Mouse (Mus musculus): ENCODE measurements around the gene Smn1. TPM values are rescaled to one million over a fixed set of nuclear protein-coding genes. Genes with fewer than 3 reads are reported as not detected.

The Smn1 gene
- polyA plus RNA-seq, 1 experiment from 2014 or later: 86.8 TPM

Other genes with a start within 250 kb of the Smn1 start
- 36.2 and 39.3 TPM in 2 replicates for gene Cartpt, start 223.8 kb upstream of the Smn1 start, polyA plus RNA-seq (2014; fragmentation: Nextera tagmentation; extraction: Ambion mirVana)
- 35.5 and 39.9 TPM in 2 replicates for gene Mccc2, start 109.2 kb upstream of the Smn1 start, polyA plus RNA-seq (2014; fragmentation: Nextera tagmentation; extraction: Ambion mirVana)
- 20.5 and 23.7 TPM in 2 replicates for gene Bdp1, start 20.8 kb upstream of the Smn1 start, polyA plus RNA-seq (2014; fragmentation: Nextera tagmentation; extraction: Ambion mirVana)
- gene Serf1, start 16.8 kb upstream of the Smn1 start, polyA plus RNA-seq (2014; fragmentation: Nextera tagmentation; extraction: Ambion mirVana): 239 and 276 TPM in 2 replicates
- gene Naip2, start 77.2 kb downstream of the Smn1 start, polyA plus RNA-seq (2014; fragmentation: Nextera tagmentation; extraction: Ambion mirVana): 0.22 and 0.34 TPM in 2 replicates
- 0.21 and 0.27 TPM in 2 replicates for gene Naip5, start 121.5 kb downstream of the Smn1 start, polyA plus RNA-seq (2014; fragmentation: Nextera tagmentation; extraction: Ambion mirVana)
- 0.07 and 0.08 TPM in 2 replicates for gene Naip6, start 192.8 kb downstream of the Smn1 start, polyA plus RNA-seq (2014; fragmentation: Nextera tagmentation; extraction: Ambion mirVana)

All from midbrain, embryonic 11.5 days (tissue).